Mouse (Mus musculus) heart, adult 9 months (tissue): ENCODE results near the gene Pdpk1.
"Not testable (repeated sequence)": the region's sequence is repeated elsewhere in the genome, so short reads cannot be mapped to it uniquely, and the experiment has no call there.

Source experiments
- DNase-seq, 2 experiments: peaks; one replicate each; pipeline ENCODE4 v3.0.0; 2022; ENCODE audit warnings: low spot score in 2 of 2

Pdpk1 gene

GRCm38 (mm10) chr17:24163176-24163962 lies 12.6 kb upstream of the Pdpk1 start, which contains the start of gene Amdhd2:
Amdhd2 (minus strand) TSS chr17:24163766.
- peak; percentile 96 to 97 for DNase-seq

GRCm38 (mm10) chr17:24162584-24163175 lies 12.0 kb upstream of the Pdpk1 start:
- no peak for DNase-seq

DNA sequence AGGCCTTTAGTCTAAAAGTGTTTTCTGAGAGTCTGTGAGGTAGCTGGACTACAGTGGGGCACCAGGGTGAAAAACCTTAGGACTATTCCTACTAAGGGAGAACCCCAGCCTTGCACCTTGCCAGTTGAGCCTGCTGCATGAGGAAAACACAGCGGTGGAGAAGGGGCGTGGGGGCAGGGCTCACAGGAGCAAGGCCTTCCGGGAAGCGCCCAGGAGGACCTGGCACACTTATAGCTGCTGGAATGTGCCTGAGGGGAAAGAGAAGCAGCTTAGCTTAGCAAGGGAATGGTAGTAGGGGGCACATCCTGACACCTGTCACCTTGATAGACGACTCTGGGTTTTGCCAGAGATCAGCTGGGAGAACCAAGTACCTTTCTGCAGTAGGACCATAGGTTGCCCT lies 10.7 kb upstream of the Pdpk1 start:
- no peak for DNase-seq

DNA sequence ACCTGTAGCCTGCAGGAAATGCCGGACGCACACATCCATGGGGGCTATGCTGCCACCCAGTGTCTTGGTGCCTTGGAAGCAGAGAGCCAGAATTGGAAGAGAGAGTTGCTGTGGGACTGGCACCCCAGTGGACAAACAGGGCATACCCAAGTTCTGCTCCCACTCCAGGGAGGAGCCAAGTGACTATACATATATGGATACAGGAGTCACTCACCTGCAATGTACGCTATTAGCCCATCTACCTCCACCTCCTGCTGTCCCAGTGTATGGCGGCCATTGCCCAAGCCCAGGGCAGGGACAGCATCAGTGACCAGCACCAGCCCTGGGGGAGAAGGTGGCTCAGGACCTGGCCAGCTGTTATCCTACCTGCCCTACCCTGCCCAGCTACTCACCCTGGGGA lies 6.8 kb upstream of the Pdpk1 start:
- DNase-seq: no peak

- no peak for DNase-seq
These were observed 6.4 kb upstream of the Pdpk1 start for GRCm38 (mm10) chr17:24157121-24157520.

- DNase-seq: no peak
These were observed 5.7 kb upstream of the Pdpk1 start for GRCm38 (mm10) chr17:24156394-24156793.

GRCm38 (mm10) chr17:24155742-24156141 lies 5.0 kb upstream of the Pdpk1 start:
- DNase-seq: no peak

GRCm38 (mm10) chr17:24154463-24154862 lies 3.7 kb upstream of the Pdpk1 start:
- no peak for DNase-seq

DNA sequence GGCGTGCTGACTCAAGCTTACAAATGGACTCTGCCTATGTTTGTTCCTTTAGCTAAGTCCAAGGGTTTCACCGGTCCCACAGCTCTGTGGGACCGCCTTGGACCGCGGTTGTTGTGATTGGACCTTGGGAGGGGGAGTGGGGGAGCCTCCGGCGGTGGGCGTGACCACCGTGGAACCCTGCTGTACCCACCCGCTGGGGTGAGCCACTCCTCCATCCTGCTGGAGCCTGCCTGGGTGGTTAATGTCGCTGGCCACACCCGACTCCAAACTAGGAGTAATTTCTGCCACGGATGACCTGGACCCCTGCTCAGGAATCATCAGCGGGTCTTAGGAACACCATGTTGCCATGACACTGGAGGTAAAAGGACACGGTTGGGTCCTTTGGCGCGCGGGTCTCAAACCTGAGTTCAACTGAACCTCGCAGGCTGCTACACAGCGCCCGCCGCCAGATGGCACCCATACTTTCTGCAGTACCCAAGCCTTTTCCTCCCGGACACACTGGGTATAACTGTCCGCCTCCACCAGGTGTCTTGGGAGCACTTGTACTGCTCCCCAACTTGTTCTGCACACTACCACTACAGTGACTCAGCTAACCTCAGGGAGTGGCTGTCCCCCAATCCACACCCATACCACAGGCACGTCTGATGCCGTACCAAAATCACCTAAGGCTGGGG lies 1.3 kb upstream of the Pdpk1 start:
- DNase-seq: peak; percentile 51 to 68

- no peak for DNase-seq
These were observed 658 bp upstream of the Pdpk1 start for GRCm38 (mm10) chr17:24151382-24151781.

GRCm38 (mm10) chr17:24149421-24149820 lies 1.3 kb downstream of the Pdpk1 start:
- no peak for DNase-seq

- no peak for DNase-seq
These were observed 7.8 kb downstream of the Pdpk1 start for GRCm38 (mm10) chr17:24142897-24143296.

DNA sequence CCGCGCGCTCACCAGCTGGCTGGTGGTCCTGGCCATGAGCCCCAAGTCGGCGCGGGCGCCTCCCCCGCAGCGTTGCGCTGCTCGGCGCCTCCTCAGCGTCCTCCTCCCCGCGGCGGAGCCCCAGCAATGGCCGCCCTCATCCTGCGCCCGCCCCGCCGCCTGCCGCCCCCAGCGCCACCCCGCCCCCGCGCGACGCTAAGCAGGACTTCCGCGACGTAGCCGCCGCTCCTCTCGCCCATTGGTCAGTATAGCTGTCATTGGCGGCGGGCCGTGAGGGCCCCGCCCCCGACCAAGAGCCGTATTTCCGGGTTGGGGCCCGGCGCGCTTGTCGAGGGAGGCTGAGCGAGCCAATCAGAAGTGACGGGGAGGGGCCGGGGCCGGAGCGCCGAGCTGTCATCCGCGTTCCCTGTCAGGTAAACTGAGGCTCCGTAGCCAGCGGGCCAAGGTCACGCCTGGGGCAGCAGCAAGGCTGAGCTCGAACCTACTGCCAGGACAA lies 9.3 kb downstream of the Pdpk1 start:
- DNase-seq: peak; percentile 95 to 97

GRCm38 (mm10) chr17:24140845-24141424 lies 9.8 kb downstream of the Pdpk1 start:
- no peak for DNase-seq

DNA sequence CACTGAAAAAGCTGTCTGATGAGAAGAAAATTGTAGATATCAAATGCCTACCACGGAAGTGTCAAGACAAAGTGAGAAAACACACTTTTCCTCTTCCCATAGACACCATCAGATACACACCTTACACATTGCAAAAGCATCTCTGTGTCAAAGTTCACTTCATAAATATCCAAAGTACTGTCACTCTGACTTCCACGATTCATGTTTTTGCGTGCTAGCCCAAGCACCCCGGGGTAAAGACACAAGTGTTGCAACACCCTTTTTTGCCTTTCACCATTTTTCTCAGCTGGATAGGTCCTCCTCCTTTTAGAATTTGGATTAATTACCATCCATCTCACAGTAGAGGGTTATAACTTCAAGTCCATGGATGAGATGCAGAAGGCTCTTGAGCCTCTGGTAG lies 10.8 kb downstream of the Pdpk1 start:
- DNase-seq: no peak

- no peak for DNase-seq
These were observed 11.5 kb downstream of the Pdpk1 start for GRCm38 (mm10) chr17:24139256-24139655.

DNA sequence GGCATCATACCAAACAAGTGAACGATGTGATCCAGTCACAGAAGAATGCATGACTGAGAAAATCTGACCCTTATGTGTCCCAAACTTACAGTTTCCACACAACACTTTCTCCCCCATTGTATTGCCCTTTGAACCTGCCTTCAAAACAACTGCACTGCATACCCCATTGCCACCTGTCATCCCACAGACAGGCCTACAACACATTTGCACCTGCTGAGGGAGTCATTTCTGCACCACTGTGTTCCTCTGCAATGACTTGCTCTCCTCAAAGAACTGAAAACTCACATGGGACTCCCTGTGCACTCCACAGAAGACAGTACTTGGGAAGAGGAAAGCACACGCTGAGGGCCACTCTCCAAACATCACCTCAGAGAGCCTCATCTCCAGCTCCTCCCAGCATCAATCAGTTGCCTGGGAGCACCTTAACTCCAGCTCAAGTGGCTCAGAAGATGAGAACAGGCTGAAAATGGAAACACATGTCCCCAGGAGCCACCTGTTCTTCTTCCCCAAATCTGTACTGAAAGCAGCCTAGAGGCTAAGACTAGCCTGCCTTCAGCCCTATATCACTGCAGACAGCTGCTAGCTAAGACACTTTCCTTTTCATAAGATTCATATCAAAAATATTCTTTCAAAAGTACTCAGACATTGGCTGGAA lies 13.4 kb downstream of the Pdpk1 start:
- no peak for DNase-seq

DNA sequence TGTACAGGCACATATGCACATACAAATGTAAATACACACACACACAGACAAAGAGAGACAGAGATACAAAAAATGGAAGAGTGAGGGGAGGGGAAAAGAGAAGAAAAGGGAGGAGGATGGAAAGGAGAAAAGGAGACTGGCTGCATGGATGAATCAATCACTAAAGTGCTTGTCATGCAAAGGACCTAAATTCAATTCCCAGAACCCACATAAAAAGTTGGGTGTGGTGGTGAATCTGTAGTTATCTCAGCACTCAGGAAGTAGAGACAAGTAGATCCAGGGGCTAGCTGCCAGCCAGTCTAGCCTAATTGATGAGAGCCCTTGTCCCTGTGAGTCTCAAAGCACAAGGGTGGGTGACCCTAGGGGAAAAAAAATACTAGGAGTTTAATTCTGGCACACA lies 16.7 kb downstream of the Pdpk1 start:
- no peak for DNase-seq

DNA sequence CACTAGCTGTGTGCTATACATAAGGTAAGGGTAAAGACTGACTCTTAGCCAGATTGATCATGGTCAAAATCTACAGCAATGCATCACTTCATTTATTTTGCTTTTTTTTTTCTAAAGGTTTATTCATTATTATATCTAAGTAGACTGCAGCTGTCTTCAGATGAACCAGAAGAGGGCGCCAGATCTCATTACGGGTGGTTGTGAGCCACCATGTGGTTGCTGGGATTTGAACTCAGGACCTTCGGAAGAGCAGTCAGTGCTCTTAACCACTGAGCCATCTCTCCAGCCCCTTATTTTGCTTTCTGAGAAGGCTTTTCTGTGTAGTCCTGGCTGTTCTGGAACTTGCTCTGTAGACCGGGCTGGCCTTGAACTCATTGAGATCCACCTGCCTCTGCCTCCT lies 17.8 kb downstream of the Pdpk1 start:
- DNase-seq: not testable (repeated sequence)

DNA sequence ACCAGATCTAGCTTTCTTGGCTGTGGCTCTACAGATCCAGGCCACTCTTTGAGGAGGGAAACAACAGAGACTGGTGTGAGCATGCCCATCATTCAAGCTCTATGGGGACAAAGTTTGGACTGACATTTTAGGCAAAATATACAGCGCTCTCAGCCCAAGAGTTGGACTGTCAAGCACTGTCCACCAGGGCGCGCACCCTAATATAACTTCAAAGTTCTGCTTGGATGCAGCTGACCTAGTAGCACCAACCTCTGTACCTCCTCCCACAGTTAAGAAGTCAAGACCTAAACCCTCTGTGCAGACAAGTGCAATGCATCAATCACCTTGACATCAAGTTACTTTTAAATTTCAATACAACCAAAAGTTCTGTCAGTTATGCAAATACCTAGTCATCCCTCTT lies 19.2 kb downstream of the Pdpk1 start:
- no peak for DNase-seq

GRCm38 (mm10) chr17:24129246-24129645 lies 21.5 kb downstream of the Pdpk1 start:
- DNase-seq: not testable (repeated sequence)

- no peak for DNase-seq
These were observed 23.1 kb downstream of the Pdpk1 start for GRCm38 (mm10) chr17:24127592-24127991.
